Comparison of ENCODE assay signal across 8 mouse cellular contexts in genomic region chr12:101975601-101976571, GRCm38 (mm10). TPM values are rescaled to one million over a fixed set of nuclear protein-coding genes. Genes with fewer than 3 reads are reported as not detected.
DNase-seq lines count a peak whose midpoint lies in the region; ATAC-seq lines count a peak whose summit lies in the region.

Gene Cpsf2, plus strand, starts transcription at chr12:101975988.

- H3K27me3 ChIP-seq in forebrain, embryonic 10.5 days (ENCODE audit: poor library complexity, severe bottlenecking): no peaks in the 10 kb centered on the region
- no peaks in the 10 kb centered on the region for H3K27me3 ChIP-seq in heart, embryonic 16.5 days (ENCODE audit: control insufficient read depth, insufficient read depth, low read length)
- H3K27me3 ChIP-seq in liver, embryonic 15.5 days: no peaks in the 10 kb centered on the region
- H3K27me3 ChIP-seq in neural tube, embryonic 12.5 days (replicated peaks): no peaks in the 10 kb centered on the region

- H3K4me1 ChIP-seq in forebrain, embryonic 10.5 days: peaks cover 21% of the 10 kb centered on the region
- peaks cover 27% of the 10 kb centered on the region for H3K4me1 ChIP-seq in heart, embryonic 16.5 days (ENCODE audit: control insufficient read depth, insufficient read depth, low read length)
- H3K4me1 ChIP-seq in liver, embryonic 15.5 days (replicated peaks): peaks cover 67% of the 10 kb centered on the region
- H3K4me1 ChIP-seq in neural tube, embryonic 12.5 days: peaks cover 20% of the 10 kb centered on the region

- peaks cover 26% of the 10 kb centered on the region for H3K36me3 ChIP-seq in forebrain, embryonic 10.5 days (replicated peaks)
- H3K36me3 ChIP-seq in heart, embryonic 16.5 days (ENCODE audit: control insufficient read depth, insufficient read depth): no peaks in the 10 kb centered on the region
- 0 out of 2 replicates have a peak, but pooled peaks cover 3% of the 10 kb centered on the region for H3K36me3 ChIP-seq in liver, embryonic 15.5 days (replicated peaks)
- 0 out of 2 replicates have a peak, but pooled peaks cover 2% of the 10 kb centered on the region for H3K36me3 ChIP-seq in neural tube, embryonic 12.5 days

- peak within 1 kb of the TSS; percentile 69 for H3K4me2 ChIP-seq in heart, embryonic 16.5 days (ENCODE audit: low read depth, low read length)
- H3K4me2 ChIP-seq in liver, embryonic 15.5 days: peak within 1 kb of the TSS; percentile 74
- peak within 1 kb of the TSS; percentile 75 for H3K4me2 ChIP-seq in neural tube, embryonic 12.5 days (replicated peaks)

- H3K9me3 ChIP-seq in forebrain, embryonic 10.5 days: no peaks in the 10 kb centered on the region
- no peaks in the 10 kb centered on the region for H3K9me3 ChIP-seq in heart, embryonic 16.5 days (replicated peaks; ENCODE audit: control insufficient read depth, low read length)
- H3K9me3 ChIP-seq in liver, embryonic 15.5 days (replicated peaks): no peaks in the 10 kb centered on the region
- no peaks in the 10 kb centered on the region for H3K9me3 ChIP-seq in neural tube, embryonic 12.5 days

- H3K9ac ChIP-seq in heart, embryonic 16.5 days (ENCODE audit: low read length): peak within 1 kb of the TSS; percentile 96
- peak within 1 kb of the TSS; percentile 89 for H3K9ac ChIP-seq in liver, embryonic 15.5 days
- H3K9ac ChIP-seq in neural tube, embryonic 12.5 days: peak within 1 kb of the TSS; percentile 89

- H3K4me3 ChIP-seq in forebrain, embryonic 10.5 days: peak within 1 kb of the TSS; percentile 96
- peak within 1 kb of the TSS; percentile 82 for H3K4me3 ChIP-seq in heart, embryonic 16.5 days (ENCODE audit: low read length)
- H3K4me3 ChIP-seq in liver, embryonic 15.5 days (replicated peaks): peak within 1 kb of the TSS; percentile 97
- peak within 1 kb of the TSS; percentile 90 for H3K4me3 ChIP-seq in neural tube, embryonic 12.5 days

- peak; percentile 85 for ATAC-seq in CD4-positive, CD25-positive, alpha-beta regulatory T cell, adult 4 months
- peak; percentile 95 for ATAC-seq in heart, embryonic 16.5 days (replicated peaks; ENCODE audit: extremely low read depth, insufficient read depth, low FRiP score)
- ATAC-seq in liver, embryonic 15.5 days (ENCODE audit: insufficient read depth): peak; percentile 93
- peak; percentile 97 for ATAC-seq in neural tube, embryonic 12.5 days (ENCODE audit: low FRiP score, low read depth)

- DNase-seq in c-Kit-negative CD71-positive TER-119-positive erythroid progenitor cells, embryonic 14.5 days (ENCODE audit: low read depth, low spot score): peak; percentile 76
- peak; percentile 88 for DNase-seq in forebrain, embryonic 10.5 days (ENCODE audit: extremely low spot score, low spot score)
- peak; percentile 75 to 87 for DNase-seq in kidney, postnatal 36 days
- DNase-seq in telencephalon, adult 2 months (ENCODE audit: low read depth, low spot score): peak; percentile 85

- H3K27ac ChIP-seq in forebrain, embryonic 10.5 days: peak within 1 kb of the TSS; percentile 99
- H3K27ac ChIP-seq in heart, embryonic 16.5 days (ENCODE audit: low read length): peak within 1 kb of the TSS; percentile 90
- H3K27ac ChIP-seq in liver, embryonic 15.5 days (replicated peaks): peak within 1 kb of the TSS; percentile 92
- H3K27ac ChIP-seq in neural tube, embryonic 12.5 days: peak within 1 kb of the TSS; percentile 74; the same call in 1 of the 2 replicates

- WGBS in forebrain, embryonic 10.5 days: under 1% methylated on average over 77 of the region's 77 CpGs
- under 1% methylated on average over 77 of the region's 77 CpGs for WGBS in heart, embryonic 16.5 days
- WGBS in liver, embryonic 15.5 days (ENCODE audit: insufficient replicate concordance): under 1% methylated on average over 77 of the region's 77 CpGs
- under 1% methylated on average over 77 of the region's 77 CpGs for WGBS in neural tube, embryonic 12.5 days

RNA-seq across cellular contexts. Expression of gene Cpsf2, which starts in this region (rescaled TPM):
- polyA plus RNA-seq in CD4-positive, CD25-positive, alpha-beta regulatory T cell, adult 4 months (2017; shearing (Covaris generic)): 10 to 100 TPM; 16.2 to 19.4 TPM
- polyA plus RNA-seq in forebrain, embryonic 10.5 days (2016; fragmentation: Nextera tagmentation; extraction: Ambion mirVana): 43.6 and 44.8 TPM in 2 replicates
- 20.4 TPM in 2 replicates for polyA plus RNA-seq in heart, embryonic 16.5 days (2015; fragmentation: Nextera tagmentation; extraction: Ambion mirVana)
- polyA plus RNA-seq in liver, embryonic 15.5 days (2015; fragmentation: Nextera tagmentation; extraction: Ambion mirVana): 14.8 and 16.5 TPM in 2 replicates
- polyA plus RNA-seq in neural tube, embryonic 12.5 days (2016; fragmentation: Nextera tagmentation; extraction: Ambion mirVana): 34.3 and 36.8 TPM in 2 replicates

Comparison
In these comparisons a context has a peak if more than half of its experiments do, and no peak if none do; other contexts are left out.
1. Peak in every context shown above with its lines: DNase-seq, ATAC-seq, H3K4me3 ChIP-seq and H3K27ac ChIP-seq.